Mouse (Mus musculus): ENCODE data around the gene H2afj.

GRCm38 (mm10) chr6:136803739-136804633, 4.1 kb upstream of the H2afj start, which contains the start of gene Hist4h4:
- TF ChIP-seq POLR2A (IDR thresholded peaks at IDR 0.05; ENCODE audit: insufficient read depth, low read depth, low read length): peak; percentile 100
- no peak for TF ChIP-seq CTCF (IDR thresholded peaks at IDR 0.05)
- peak; percentile 90 for TF ChIP-seq EP300 (IDR thresholded peaks at IDR 0.05; ENCODE audit: insufficient read depth, low read depth, low read length)
